Mouse (Mus musculus): Measurements from ENCODE around the gene Nfasc. TPM values are rescaled to one million over a fixed set of nuclear protein-coding genes. Genes with fewer than 3 reads are reported as not detected.

The Nfasc gene
- polyA plus RNA-seq, 1 experiment from 2014 or later, result 44.8 TPM

- H3K9me3 ChIP-seq (ENCODE audit: control insufficient read depth, low read length), result no peaks in the 10 kb centered on the region
- H3K4me3 ChIP-seq (ENCODE audit: low read depth, low read length), result no peak overlapping the region
- H3K9ac ChIP-seq (replicated peaks; ENCODE audit: low read depth, low read length), result no peak overlapping the region
- no peak overlapping the region for H3K27ac ChIP-seq (ENCODE audit: low read depth, low read length)
- H3K36me3 ChIP-seq (ENCODE audit: control insufficient read depth, insufficient read depth, low read length), result 0 out of 2 replicates have a peak, but pooled peaks cover 16% of the 10 kb centered on the region
- no peaks in the 10 kb centered on the region for H3K27me3 ChIP-seq (ENCODE audit: control insufficient read depth, insufficient read depth, low read length)
- no peak for ATAC-seq (ENCODE audit: low read depth)
- H3K4me2 ChIP-seq (ENCODE audit: low read depth, low read length), result no peak overlapping the region
- peaks cover 4% of the 10 kb centered on the region; the same call in 1 of the 2 replicates for H3K4me1 ChIP-seq (ENCODE audit: control insufficient read depth, insufficient read depth, low read length)
- WGBS, result 63% methylated on average over 6 of the region's 6 CpGs
These were observed 116.6 kb downstream of the Nfasc start for GRCm38 (mm10) chr1:132625034-132625433.

GRCm38 (mm10) chr1:132624466-132624865, 117.1 kb downstream of the Nfasc start:
- H3K27me3 ChIP-seq (ENCODE audit: control insufficient read depth, insufficient read depth, low read length), result no peaks in the 10 kb centered on the region
- no peak overlapping the region for H3K4me2 ChIP-seq (ENCODE audit: low read depth, low read length)
- no peaks in the 10 kb centered on the region for H3K9me3 ChIP-seq (ENCODE audit: control insufficient read depth, low read length)
- ATAC-seq (ENCODE audit: low read depth), result no peak
- no peak overlapping the region for H3K27ac ChIP-seq (ENCODE audit: low read depth, low read length)
- H3K36me3 ChIP-seq (ENCODE audit: control insufficient read depth, insufficient read depth, low read length), result peaks cover 16% of the 10 kb centered on the region; the same call in 1 of the 2 replicates
- 39% methylated on average over 1 of the region's 1 CpGs for WGBS
- peaks cover 4% of the 10 kb centered on the region; the same call in 1 of the 2 replicates for H3K4me1 ChIP-seq (ENCODE audit: control insufficient read depth, insufficient read depth, low read length)
- no peak overlapping the region for H3K9ac ChIP-seq (replicated peaks; ENCODE audit: low read depth, low read length)
- H3K4me3 ChIP-seq (ENCODE audit: low read depth, low read length), result no peak overlapping the region

DNA sequence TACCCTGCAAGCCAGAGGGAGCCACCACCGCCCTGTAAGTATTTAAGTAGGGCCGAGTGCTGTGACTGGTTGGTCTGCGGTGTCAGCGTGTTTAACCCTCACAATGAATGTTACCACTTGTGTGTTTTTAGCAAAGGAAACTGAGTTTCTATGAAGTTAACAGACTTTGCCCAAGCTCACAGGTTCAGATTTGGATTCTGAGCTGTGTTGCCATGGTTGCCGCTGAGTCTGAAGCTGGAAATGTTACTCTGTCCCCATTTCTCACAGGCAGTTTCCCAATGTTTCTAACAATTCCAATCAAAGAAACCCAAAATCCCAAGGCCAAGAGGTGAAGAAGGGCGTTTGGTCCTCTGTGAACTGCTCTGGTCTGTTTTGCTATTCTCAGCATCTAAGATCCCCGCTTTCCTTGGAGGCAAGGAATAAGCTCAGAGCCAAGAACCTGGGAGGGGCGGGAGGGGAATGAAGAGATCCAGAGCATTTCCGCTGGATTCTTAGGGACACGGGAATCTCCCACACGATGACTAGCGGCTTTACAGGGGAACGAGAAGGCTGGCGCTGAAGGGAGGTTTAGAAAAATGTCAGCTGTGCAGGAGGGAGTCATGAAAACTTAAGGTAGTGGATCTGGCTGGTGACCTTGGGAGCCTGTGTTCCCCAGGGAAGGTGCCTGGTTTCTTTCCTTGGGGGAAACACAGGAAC, 117.8 kb downstream of the Nfasc start:
- Histone ChIP-seq H3K4me2 (ENCODE audit: low read depth, low read length) (no peak overlapping the region), H3K4me3 (ENCODE audit: low read depth, low read length) (no peak overlapping the region), H3K27ac (ENCODE audit: low read depth, low read length) (no peak overlapping the region), H3K36me3 (ENCODE audit: control insufficient read depth, insufficient read depth, low read length) (peaks cover 16% of the 10 kb centered on the region; the same call in 1 of the 2 replicates), H3K27me3 (ENCODE audit: control insufficient read depth, insufficient read depth, low read length) (no peaks in the 10 kb centered on the region), H3K9ac (replicated peaks; ENCODE audit: low read depth, low read length) (no peak overlapping the region), H3K4me1 (ENCODE audit: control insufficient read depth, insufficient read depth, low read length) (peaks cover 4% of the 10 kb centered on the region; the same call in 1 of the 2 replicates), H3K9me3 (ENCODE audit: control insufficient read depth, low read length) (no peaks in the 10 kb centered on the region)
- ATAC-seq (ENCODE audit: low read depth), result no peak
- 56% methylated on average over 14 of the region's 14 CpGs for WGBS

GRCm38 (mm10) chr1:132612066-132612465, 129.5 kb downstream of the Nfasc start:
- Histone ChIP-seq H3K4me2 (ENCODE audit: low read depth, low read length) (no peak overlapping the region), H3K4me3 (ENCODE audit: low read depth, low read length) (no peak overlapping the region), H3K27me3 (ENCODE audit: control insufficient read depth, insufficient read depth, low read length) (no peaks in the 10 kb centered on the region), H3K4me1 (ENCODE audit: control insufficient read depth, insufficient read depth, low read length) (no peaks in the 10 kb centered on the region), H3K9ac (replicated peaks; ENCODE audit: low read depth, low read length) (no peak overlapping the region), H3K27ac (ENCODE audit: low read depth, low read length) (no peak overlapping the region), H3K36me3 (ENCODE audit: control insufficient read depth, insufficient read depth, low read length) (peaks cover 22% of the 10 kb centered on the region), H3K9me3 (ENCODE audit: control insufficient read depth, low read length) (no peaks in the 10 kb centered on the region)
- WGBS, result 90% methylated on average over 4 of the region's 4 CpGs
- no peak for ATAC-seq (ENCODE audit: low read depth)

DNA sequence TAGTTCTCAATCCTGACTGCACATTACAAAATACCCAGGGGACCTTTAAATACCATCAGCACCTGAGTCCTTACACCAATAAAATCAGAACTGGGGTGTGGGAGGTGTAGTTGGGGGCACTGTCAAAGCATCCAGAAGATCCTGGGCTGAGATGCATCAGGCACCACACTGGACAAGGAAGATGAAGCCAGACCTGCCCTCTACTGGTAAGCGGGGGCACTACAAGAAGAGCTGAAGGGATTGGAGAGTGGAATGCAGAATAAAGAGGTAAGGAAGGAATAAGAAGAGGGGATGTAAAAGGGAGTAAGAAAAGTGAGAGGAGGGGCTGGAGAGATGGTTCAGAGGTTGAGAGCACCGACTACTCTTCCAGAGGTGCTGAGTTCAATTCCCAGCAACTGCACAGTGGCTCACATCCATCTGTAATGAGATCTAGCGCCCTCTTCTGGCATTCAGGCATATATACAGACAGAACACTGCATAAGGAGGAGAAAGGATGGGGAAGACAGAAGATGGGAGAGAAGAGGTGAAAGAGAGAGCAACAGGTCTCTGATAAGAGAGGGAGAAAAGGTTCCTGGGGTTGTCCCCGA, 132.5 kb downstream of the Nfasc start:
- H3K4me1 ChIP-seq (ENCODE audit: control insufficient read depth, insufficient read depth, low read length), result no peaks in the 10 kb centered on the region
- H3K4me3 ChIP-seq (ENCODE audit: low read depth, low read length), result no peak overlapping the region
- H3K9ac ChIP-seq (replicated peaks; ENCODE audit: low read depth, low read length), result no peak overlapping the region
- no peak overlapping the region for H3K4me2 ChIP-seq (ENCODE audit: low read depth, low read length)
- peak; percentile 72 for ATAC-seq (ENCODE audit: low read depth)
- 33% methylated on average over 4 of the region's 4 CpGs for WGBS
- H3K27me3 ChIP-seq (ENCODE audit: control insufficient read depth, insufficient read depth, low read length), result no peaks in the 10 kb centered on the region
- no peaks in the 10 kb centered on the region for H3K9me3 ChIP-seq (ENCODE audit: control insufficient read depth, low read length)
- peaks cover 38% of the 10 kb centered on the region for H3K36me3 ChIP-seq (ENCODE audit: control insufficient read depth, insufficient read depth, low read length)
- H3K27ac ChIP-seq (ENCODE audit: low read depth, low read length), result no peak overlapping the region

DNA sequence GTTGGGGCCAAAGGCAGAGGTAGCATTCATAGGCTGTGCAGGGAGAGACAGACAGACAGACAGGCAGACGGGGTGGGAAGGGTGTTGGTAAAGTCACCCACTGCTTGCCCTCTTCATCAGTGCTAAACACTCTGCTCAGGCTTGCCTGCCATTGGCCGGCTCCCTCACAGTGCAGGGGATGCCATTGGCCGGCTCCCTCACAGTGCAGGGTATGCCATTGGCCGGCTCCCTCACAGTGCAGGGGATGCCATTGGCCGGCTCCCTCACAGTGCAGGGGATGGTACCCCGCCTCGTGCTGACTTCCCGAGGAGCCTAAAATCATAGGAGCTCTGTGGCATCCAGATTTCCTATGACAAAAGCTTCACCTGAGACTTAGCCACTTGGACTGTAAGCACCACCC, 139.4 kb downstream of the Nfasc start:
- Histone ChIP-seq H3K9ac (replicated peaks; ENCODE audit: low read depth, low read length) (no peak overlapping the region), H3K4me1 (ENCODE audit: control insufficient read depth, insufficient read depth, low read length) (no peaks in the 10 kb centered on the region), H3K9me3 (ENCODE audit: control insufficient read depth, low read length) (no peaks in the 10 kb centered on the region), H3K27ac (ENCODE audit: low read depth, low read length) (no peak overlapping the region), H3K4me3 (ENCODE audit: low read depth, low read length) (no peak overlapping the region), H3K27me3 (ENCODE audit: control insufficient read depth, insufficient read depth, low read length) (no peaks in the 10 kb centered on the region), H3K4me2 (ENCODE audit: low read depth, low read length) (no peak overlapping the region), H3K36me3 (ENCODE audit: control insufficient read depth, insufficient read depth, low read length) (peaks cover 38% of the 10 kb centered on the region)
- peak; percentile 58; the same call in 1 of the 2 replicates for ATAC-seq (ENCODE audit: low read depth)
- WGBS, result 49% methylated on average over 8 of the region's 8 CpGs

GRCm38 (mm10) chr1:132598024-132598423, 143.6 kb downstream of the Nfasc start:
- Histone ChIP-seq H3K36me3 (ENCODE audit: control insufficient read depth, insufficient read depth, low read length) (peaks cover 12% of the 10 kb centered on the region), H3K9me3 (ENCODE audit: control insufficient read depth, low read length) (no peaks in the 10 kb centered on the region), H3K9ac (replicated peaks; ENCODE audit: low read depth, low read length) (no peak overlapping the region), H3K27me3 (ENCODE audit: control insufficient read depth, insufficient read depth, low read length) (no peaks in the 10 kb centered on the region), H3K4me3 (ENCODE audit: low read depth, low read length) (no peak overlapping the region), H3K27ac (ENCODE audit: low read depth, low read length) (no peak overlapping the region), H3K4me1 (ENCODE audit: control insufficient read depth, insufficient read depth, low read length) (peaks cover 8% of the 10 kb centered on the region; the same call in 1 of the 2 replicates), H3K4me2 (ENCODE audit: low read depth, low read length) (no peak overlapping the region)
- ATAC-seq (ENCODE audit: low read depth), result no peak
- WGBS, result 91% methylated on average over 5 of the region's 5 CpGs

DNA sequence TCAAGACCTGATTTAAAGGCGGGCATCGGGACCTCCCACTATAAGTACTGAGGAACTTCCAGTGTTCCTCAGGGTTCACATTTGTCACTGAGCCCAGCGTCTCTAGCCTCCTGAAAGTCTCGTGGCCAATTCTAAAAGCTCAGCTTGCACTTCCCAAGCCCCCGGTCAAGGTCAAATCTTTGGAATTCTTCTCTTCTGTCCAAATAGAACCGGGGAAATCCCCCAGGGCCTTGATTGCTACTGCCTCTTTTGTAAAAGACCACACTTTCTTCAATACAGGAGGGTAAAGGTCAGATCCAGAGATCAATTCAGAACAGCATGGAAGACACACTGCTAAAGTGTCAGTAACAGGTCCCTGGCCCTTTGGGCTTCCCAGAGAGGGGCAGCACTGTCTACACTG, 145.9 kb downstream of the Nfasc start:
- H3K9ac ChIP-seq (replicated peaks; ENCODE audit: low read depth, low read length), result no peak overlapping the region
- no peak overlapping the region for H3K4me2 ChIP-seq (ENCODE audit: low read depth, low read length)
- no peak for ATAC-seq (ENCODE audit: low read depth)
- 34% methylated on average over 6 of the region's 6 CpGs for WGBS
- peaks cover 7% of the 10 kb centered on the region for H3K36me3 ChIP-seq (ENCODE audit: control insufficient read depth, insufficient read depth, low read length)
- no peak overlapping the region for H3K27ac ChIP-seq (ENCODE audit: low read depth, low read length)
- no peaks in the 10 kb centered on the region for H3K27me3 ChIP-seq (ENCODE audit: control insufficient read depth, insufficient read depth, low read length)
- no peak overlapping the region for H3K4me3 ChIP-seq (ENCODE audit: low read depth, low read length)
- H3K9me3 ChIP-seq (ENCODE audit: control insufficient read depth, low read length), result no peaks in the 10 kb centered on the region
- H3K4me1 ChIP-seq (ENCODE audit: control insufficient read depth, insufficient read depth, low read length), result peaks cover 8% of the 10 kb centered on the region; the same call in 1 of the 2 replicates

- Histone ChIP-seq H3K36me3 (ENCODE audit: control insufficient read depth, insufficient read depth, low read length) (peaks cover 7% of the 10 kb centered on the region), H3K27ac (ENCODE audit: low read depth, low read length) (no peak overlapping the region), H3K9ac (replicated peaks; ENCODE audit: low read depth, low read length) (no peak overlapping the region), H3K4me2 (ENCODE audit: low read depth, low read length) (no peak overlapping the region), H3K27me3 (ENCODE audit: control insufficient read depth, insufficient read depth, low read length) (no peaks in the 10 kb centered on the region), H3K4me1 (ENCODE audit: control insufficient read depth, insufficient read depth, low read length) (peaks cover 8% of the 10 kb centered on the region; the same call in 1 of the 2 replicates), H3K9me3 (ENCODE audit: control insufficient read depth, low read length) (no peaks in the 10 kb centered on the region), H3K4me3 (ENCODE audit: low read depth, low read length) (no peak overlapping the region)
- peak; percentile 79 for ATAC-seq (ENCODE audit: low read depth)
- 10% methylated on average over 4 of the region's 4 CpGs for WGBS
These were observed 147.0 kb downstream of the Nfasc start for GRCm38 (mm10) chr1:132594587-132594986.
